Mouse (Mus musculus): Measurements from ENCODE around the gene Arhgef26. TPM values are rescaled to one million over a fixed set of nuclear protein-coding genes. Genes with fewer than 3 reads are reported as not detected.

Arhgef26 gene
- total RNA-seq, 2 experiments from 2014 or later: 45.2 to 53.9 TPM

- intact Hi-C loops (cut with DNase I): no loop called here
- DNase-seq: no peak
Measured at GRCm38 (mm10) chr3:62443582-62444194, 105.5 kb downstream of the Arhgef26 start.

- intact Hi-C loops (cut with DNase I): no loop called here
- DNase-seq: no peak
Measured at GRCm38 (mm10) chr3:62446271-62446670, 108.1 kb downstream of the Arhgef26 start.

- intact Hi-C loops (cut with DNase I): no loop called here
- DNase-seq: no peak
Measured at GRCm38 (mm10) chr3:62447151-62447550, 109.0 kb downstream of the Arhgef26 start.

GRCm38 (mm10) chr3:62449871-62450496, 111.8 kb downstream of the Arhgef26 start:
- intact Hi-C loops (cut with DNase I): no loop called here
- DNase-seq: no peak

GRCm38 (mm10) chr3:62452961-62453360, 114.8 kb downstream of the Arhgef26 start:
- no peak for DNase-seq
- intact Hi-C loops (cut with DNase I): no loop called here

GRCm38 (mm10) chr3:62454096-62454495, 116.0 kb downstream of the Arhgef26 start:
- intact Hi-C loops (cut with DNase I): no loop called here
- DNase-seq: no peak

- peak; percentile 54 for DNase-seq
- intact Hi-C loops (cut with DNase I): loop anchor here (5.0 kb wide), 3 partner anchors 114 to 1209 kb away; no protein-coding TSS in a partner anchor
Measured at GRCm38 (mm10) chr3:62455854-62456253, 117.7 kb downstream of the Arhgef26 start.

GRCm38 (mm10) chr3:62458284-62459013, 120.3 kb downstream of the Arhgef26 start:
- intact Hi-C loops (cut with DNase I): loop anchor here (5.0 kb wide), 3 partner anchors 116 to 1211 kb away; no protein-coding TSS in a partner anchor
- peak; percentile 71 for DNase-seq

GRCm38 (mm10) chr3:62459483-62459882, 121.3 kb downstream of the Arhgef26 start:
- intact Hi-C loops (cut with DNase I): loop anchor here (5.0 kb wide), 3 partner anchors 117 to 1212 kb away; no protein-coding TSS in a partner anchor
- DNase-seq: no peak

GRCm38 (mm10) chr3:62464276-62464675, 126.1 kb downstream of the Arhgef26 start:
- DNase-seq: no peak
- intact Hi-C loops (cut with DNase I): no loop called here

- intact Hi-C loops (cut with DNase I): no loop called here
- DNase-seq: no peak
Measured at GRCm38 (mm10) chr3:62470179-62470578, 132.0 kb downstream of the Arhgef26 start.

GRCm38 (mm10) chr3:62484340-62484739, 146.2 kb downstream of the Arhgef26 start:
- no peak for DNase-seq
- intact Hi-C loops (cut with DNase I): no loop called here

GRCm38 (mm10) chr3:62492568-62492967, 154.4 kb downstream of the Arhgef26 start:
- intact Hi-C loops (cut with DNase I): no loop called here
- no peak for DNase-seq

- intact Hi-C loops (cut with DNase I): no loop called here
- DNase-seq: no peak
Measured at GRCm38 (mm10) chr3:62499327-62499726, 161.2 kb downstream of the Arhgef26 start.

GRCm38 (mm10) chr3:62505166-62505900, 167.2 kb downstream of the Arhgef26 start:
- no peak for DNase-seq
- intact Hi-C loops (cut with DNase I): no loop called here

- intact Hi-C loops (cut with DNase I): no loop called here
Measured at GRCm38 (mm10) chr3:62506488-62507205, 168.5 kb downstream of the Arhgef26 start, which contains the start of gene Dhx36. TSS of gene Dhx36 (minus strand) at chr3:62507004.

GRCm38 (mm10) chr3:62507206-62507647, 169.1 kb downstream of the Arhgef26 start:
- DNase-seq: no peak
- intact Hi-C loops (cut with DNase I): no loop called here

More at GRCm38 (mm10) chr3:62506488-62507205, 168.5 kb downstream of the Arhgef26 start, which contains the start of gene Dhx36:
- peak; percentile 98 for DNase-seq

Measured in left cerebral cortex, postnatal 4 days (tissue).